Mouse (Mus musculus): ENCODE measurements around the gene Usp29. TPM values are rescaled to one million over a fixed set of nuclear protein-coding genes. Genes with fewer than 3 reads are reported as not detected.

Gene Usp29
- polyA plus RNA-seq, 1 experiment from 2014 or later, result 10.4 TPM

DNA sequence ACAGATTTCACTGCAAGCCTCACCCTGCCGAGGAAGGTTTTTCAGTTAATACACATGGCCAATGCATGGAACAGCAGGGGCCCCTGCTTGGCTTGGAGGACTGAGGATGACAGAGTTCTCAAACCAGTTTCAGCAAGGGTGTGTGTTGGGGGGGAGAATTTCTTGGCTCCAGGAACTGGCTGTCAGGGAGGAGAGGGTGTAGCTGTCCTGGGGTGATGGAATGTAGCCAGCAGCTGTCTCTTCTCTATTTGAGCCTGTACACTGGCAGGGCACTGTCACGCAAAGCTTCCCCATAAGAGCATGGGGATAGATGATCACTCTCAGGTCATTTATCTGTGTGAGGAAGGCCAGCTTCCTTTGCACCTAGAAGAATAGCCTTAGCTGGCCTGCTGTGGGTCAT, 46.7 kb downstream of the Usp29 start:
- Histone ChIP-seq H3K4me3 (ENCODE audit: low read depth, low read length) (no peak overlapping the region), H3K9me3 (ENCODE audit: control insufficient read depth, low read length) (no peaks in the 10 kb centered on the region), H3K36me3 (ENCODE audit: control insufficient read depth, insufficient read depth, low read length) (no peaks in the 10 kb centered on the region), H3K27me3 (replicated peaks; ENCODE audit: control insufficient read depth, insufficient read depth, low read length) (no peaks in the 10 kb centered on the region), H3K4me1 (replicated peaks; ENCODE audit: control insufficient read depth, insufficient read depth, low read length) (peaks cover 7% of the 10 kb centered on the region), H3K4me2 (no peak overlapping the region), H3K27ac (ENCODE audit: low read depth, low read length) (peak overlapping the region; percentile 56), H3K9ac (ENCODE audit: low read depth, low read length) (no peak overlapping the region)
- 40% methylated on average over 2 of the region's 2 CpGs for WGBS
- ATAC-seq (replicated peaks; ENCODE audit: low FRiP score) (peak; percentile 43; the same call in 1 of the 2 replicates), DNase-seq (ENCODE audit: low spot score) (no peak)

- H3K9ac ChIP-seq (ENCODE audit: low read depth, low read length), result no peak overlapping the region
- DNase-seq (ENCODE audit: low spot score), result no peak
- no peaks in the 10 kb centered on the region for H3K36me3 ChIP-seq (ENCODE audit: control insufficient read depth, insufficient read depth, low read length)
- peak; percentile 38; the same call in 1 of the 2 replicates for ATAC-seq (replicated peaks; ENCODE audit: low FRiP score)
- H3K27ac ChIP-seq (ENCODE audit: low read depth, low read length), result peak overlapping the region; percentile 56
- no peak overlapping the region for H3K4me3 ChIP-seq (ENCODE audit: low read depth, low read length)
- H3K4me1 ChIP-seq (replicated peaks; ENCODE audit: control insufficient read depth, insufficient read depth, low read length), result peaks cover 7% of the 10 kb centered on the region
- no peaks in the 10 kb centered on the region for H3K9me3 ChIP-seq (ENCODE audit: control insufficient read depth, low read length)
- no peak overlapping the region for H3K4me2 ChIP-seq
- no peaks in the 10 kb centered on the region for H3K27me3 ChIP-seq (replicated peaks; ENCODE audit: control insufficient read depth, insufficient read depth, low read length)
- 14% methylated on average over 4 of the region's 4 CpGs for WGBS
These were observed 47.3 kb downstream of the Usp29 start for GRCm38 (mm10) chr7:6777689-6778088.

DNA sequence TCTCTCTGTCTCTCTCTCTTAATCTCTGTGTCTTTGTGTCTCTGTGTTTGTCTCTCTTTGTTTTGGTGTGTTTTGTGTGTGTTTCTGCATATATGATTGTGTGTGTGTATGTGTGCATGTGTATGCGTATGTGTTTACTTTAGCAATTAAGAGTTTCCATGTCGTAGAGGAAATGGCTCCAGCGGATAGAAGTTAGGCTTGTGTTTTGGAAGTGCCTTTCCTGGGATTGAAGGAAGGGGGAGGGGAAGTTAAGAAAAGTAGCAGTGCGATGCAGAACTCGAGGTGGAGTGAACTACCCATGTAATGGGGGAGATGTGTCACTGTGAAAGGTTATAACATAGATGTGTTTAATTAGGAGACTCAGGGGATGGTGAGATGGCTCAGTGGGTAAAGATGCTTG, 48.8 kb downstream of the Usp29 start:
- Histone ChIP-seq H3K9ac (ENCODE audit: low read depth, low read length) (no peak overlapping the region), H3K4me1 (replicated peaks; ENCODE audit: control insufficient read depth, insufficient read depth, low read length) (peaks cover 7% of the 10 kb centered on the region), H3K9me3 (ENCODE audit: control insufficient read depth, low read length) (no peaks in the 10 kb centered on the region), H3K4me2 (no peak overlapping the region), H3K27me3 (replicated peaks; ENCODE audit: control insufficient read depth, insufficient read depth, low read length) (no peaks in the 10 kb centered on the region), H3K27ac (ENCODE audit: low read depth, low read length) (no peak overlapping the region), H3K4me3 (ENCODE audit: low read depth, low read length) (no peak overlapping the region), H3K36me3 (ENCODE audit: control insufficient read depth, insufficient read depth, low read length) (no peaks in the 10 kb centered on the region)
- ATAC-seq (replicated peaks; ENCODE audit: low FRiP score) (no peak), DNase-seq (ENCODE audit: low spot score) (no peak)
- 83% methylated on average over 5 of the region's 5 CpGs for WGBS

GRCm38 (mm10) chr7:6781541-6781940, 51.2 kb downstream of the Usp29 start:
- Histone ChIP-seq H3K4me3 (ENCODE audit: low read depth, low read length) (no peak overlapping the region), H3K4me2 (no peak overlapping the region), H3K36me3 (ENCODE audit: control insufficient read depth, insufficient read depth, low read length) (no peaks in the 10 kb centered on the region), H3K9me3 (ENCODE audit: control insufficient read depth, low read length) (no peaks in the 10 kb centered on the region), H3K4me1 (replicated peaks; ENCODE audit: control insufficient read depth, insufficient read depth, low read length) (peaks cover 11% of the 10 kb centered on the region), H3K9ac (ENCODE audit: low read depth, low read length) (no peak overlapping the region), H3K27ac (ENCODE audit: low read depth, low read length) (no peak overlapping the region), H3K27me3 (replicated peaks; ENCODE audit: control insufficient read depth, insufficient read depth, low read length) (no peaks in the 10 kb centered on the region)
- WGBS, result 72% methylated on average over 11 of the region's 11 CpGs
- DNase-seq (ENCODE audit: low spot score), result no peak
- no peak for ATAC-seq (replicated peaks; ENCODE audit: low FRiP score)

- DNase-seq (ENCODE audit: low spot score) (no peak), ATAC-seq (replicated peaks; ENCODE audit: low FRiP score) (peak; percentile 26)
- Histone ChIP-seq H3K27ac (ENCODE audit: low read depth, low read length) (peak overlapping the region; percentile 62), H3K36me3 (ENCODE audit: control insufficient read depth, insufficient read depth, low read length) (no peaks in the 10 kb centered on the region), H3K9ac (ENCODE audit: low read depth, low read length) (no peak overlapping the region), H3K4me1 (replicated peaks; ENCODE audit: control insufficient read depth, insufficient read depth, low read length) (0 out of 2 replicates have a peak, but pooled peaks cover 4% of the 10 kb centered on the region), H3K9me3 (ENCODE audit: control insufficient read depth, low read length) (no peaks in the 10 kb centered on the region), H3K4me3 (ENCODE audit: low read depth, low read length) (no peak overlapping the region), H3K4me2 (no peak overlapping the region), H3K27me3 (replicated peaks; ENCODE audit: control insufficient read depth, insufficient read depth, low read length) (no peaks in the 10 kb centered on the region)
- 32% methylated on average over 8 of the region's 8 CpGs for WGBS
These were observed 54.1 kb downstream of the Usp29 start for GRCm38 (mm10) chr7:6784340-6785073.

DNA sequence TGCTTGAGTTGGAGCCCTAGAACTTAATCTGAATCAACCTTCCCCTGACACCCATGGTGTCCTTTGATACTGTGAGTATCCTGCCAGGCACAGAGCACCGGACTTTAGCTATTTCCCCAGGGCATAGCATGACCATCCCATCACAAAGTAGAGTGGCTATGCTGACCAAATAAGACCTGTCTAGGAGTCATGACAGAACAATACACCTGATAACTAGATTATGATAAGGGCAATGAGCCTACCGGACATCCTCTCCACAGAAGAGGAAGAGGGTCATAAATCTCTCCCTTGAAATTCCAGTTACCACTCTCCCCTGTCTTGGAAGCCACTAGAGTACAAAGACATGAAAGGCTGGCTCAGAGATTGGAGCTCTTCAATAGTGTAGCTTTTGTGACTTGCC, 56.6 kb downstream of the Usp29 start:
- Histone ChIP-seq H3K4me3 (ENCODE audit: low read depth, low read length) (no peak overlapping the region), H3K27me3 (replicated peaks; ENCODE audit: control insufficient read depth, insufficient read depth, low read length) (no peaks in the 10 kb centered on the region), H3K4me2 (no peak overlapping the region), H3K36me3 (ENCODE audit: control insufficient read depth, insufficient read depth, low read length) (no peaks in the 10 kb centered on the region), H3K9ac (ENCODE audit: low read depth, low read length) (no peak overlapping the region), H3K4me1 (replicated peaks; ENCODE audit: control insufficient read depth, insufficient read depth, low read length) (0 out of 2 replicates have a peak, but pooled peaks cover 4% of the 10 kb centered on the region), H3K27ac (ENCODE audit: low read depth, low read length) (no peak overlapping the region), H3K9me3 (ENCODE audit: control insufficient read depth, low read length) (no peaks in the 10 kb centered on the region)
- ATAC-seq (replicated peaks; ENCODE audit: low FRiP score) (no peak; the same call in 1 of the 2 replicates), DNase-seq (ENCODE audit: low spot score) (no peak)
- 60% methylated on average over 2 of the region's 2 CpGs for WGBS

- 0 out of 2 replicates have a peak, but pooled peaks cover 4% of the 10 kb centered on the region for H3K4me1 ChIP-seq (replicated peaks; ENCODE audit: control insufficient read depth, insufficient read depth, low read length)
- no peaks in the 10 kb centered on the region for H3K27me3 ChIP-seq (replicated peaks; ENCODE audit: control insufficient read depth, insufficient read depth, low read length)
- H3K36me3 ChIP-seq (ENCODE audit: control insufficient read depth, insufficient read depth, low read length), result no peaks in the 10 kb centered on the region
- H3K4me2 ChIP-seq, result no peak overlapping the region
- H3K4me3 ChIP-seq (ENCODE audit: low read depth, low read length), result no peak overlapping the region
- ATAC-seq (replicated peaks; ENCODE audit: low FRiP score), result no peak
- H3K9ac ChIP-seq (ENCODE audit: low read depth, low read length), result no peak overlapping the region
- 75% methylated on average over 2 of the region's 2 CpGs for WGBS
- DNase-seq (ENCODE audit: low spot score), result no peak
- H3K9me3 ChIP-seq (ENCODE audit: control insufficient read depth, low read length), result 0 out of 2 replicates have a peak, but pooled peaks cover 2% of the 10 kb centered on the region
- no peak overlapping the region for H3K27ac ChIP-seq (ENCODE audit: low read depth, low read length)
These were observed 57.7 kb downstream of the Usp29 start for GRCm38 (mm10) chr7:6788101-6788500.

DNA sequence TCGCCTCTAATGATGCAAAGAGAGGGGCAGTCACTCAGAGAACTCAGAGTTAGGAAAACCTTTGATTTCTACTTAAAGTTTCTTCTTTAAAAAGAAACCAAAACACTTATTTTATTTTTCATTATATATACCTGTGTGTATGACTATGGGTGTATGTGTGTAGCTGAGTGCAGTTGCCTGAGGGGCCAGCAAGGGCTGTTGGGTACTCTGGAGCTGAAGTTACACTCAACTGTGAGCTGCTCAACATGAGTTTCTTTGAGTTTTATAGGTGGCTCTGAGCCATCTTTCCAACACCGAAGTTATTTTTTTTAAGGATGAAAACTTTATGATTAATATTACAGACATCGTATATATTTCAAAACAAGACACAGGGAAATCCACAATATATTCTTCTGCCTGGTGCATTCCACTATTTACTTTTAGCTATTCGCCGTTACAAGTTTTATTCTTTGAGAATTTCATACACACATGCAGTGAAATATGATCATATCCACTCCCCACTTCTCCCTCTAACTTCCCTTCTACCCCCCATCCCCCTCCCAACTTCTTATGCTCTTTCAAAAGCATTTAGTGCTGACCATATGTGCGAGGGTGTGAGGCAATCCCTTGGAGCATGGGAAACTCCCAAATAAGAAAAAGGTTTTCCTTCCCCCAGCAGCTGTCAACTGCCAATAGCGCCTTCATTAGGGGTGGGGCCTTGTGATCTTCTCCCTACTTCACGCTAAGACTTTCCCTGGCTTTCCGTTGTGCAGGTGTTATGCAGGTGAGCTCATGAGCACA, 61.1 kb downstream of the Usp29 start:
- H3K4me2 ChIP-seq, result no peak overlapping the region
- no peak overlapping the region for H3K27ac ChIP-seq (ENCODE audit: low read depth, low read length)
- 85% methylated on average over 9 of the region's 9 CpGs for WGBS
- no peaks in the 10 kb centered on the region for H3K36me3 ChIP-seq (ENCODE audit: control insufficient read depth, insufficient read depth, low read length)
- H3K4me3 ChIP-seq (ENCODE audit: low read depth, low read length), result no peak overlapping the region
- H3K27me3 ChIP-seq (replicated peaks; ENCODE audit: control insufficient read depth, insufficient read depth, low read length), result no peaks in the 10 kb centered on the region
- H3K9me3 ChIP-seq (ENCODE audit: control insufficient read depth, low read length), result 0 out of 2 replicates have a peak, but pooled peaks cover 2% of the 10 kb centered on the region
- no peak for ATAC-seq (replicated peaks; ENCODE audit: low FRiP score)
- DNase-seq (ENCODE audit: low spot score), result no peak
- H3K4me1 ChIP-seq (replicated peaks; ENCODE audit: control insufficient read depth, insufficient read depth, low read length), result no peaks in the 10 kb centered on the region
- no peak overlapping the region for H3K9ac ChIP-seq (ENCODE audit: low read depth, low read length)
